Mouse (Mus musculus): Measurements from ENCODE around the gene Sel1l.

The Sel1l gene

GRCm38 (mm10) chr12:91849045-91849467 is at the start of gene Sel1l:
Sel1l (minus strand) TSS chr12:91849157.
- peak; percentile 99 for DNase-seq (ENCODE audit: low spot score)

- no peak for DNase-seq (ENCODE audit: low spot score)
Observed at GRCm38 (mm10) chr12:91892622-91893560, 43.9 kb upstream of the Sel1l start.

- no peak for DNase-seq (ENCODE audit: low spot score)
Observed at GRCm38 (mm10) chr12:91880431-91880830, 31.5 kb upstream of the Sel1l start.

GRCm38 (mm10) chr12:91878912-91879250 is 29.9 kb upstream of the Sel1l start:
- no peak for DNase-seq (ENCODE audit: low spot score)

- no peak for DNase-seq (ENCODE audit: low spot score)
Observed at GRCm38 (mm10) chr12:91878056-91878911, 29.3 kb upstream of the Sel1l start.

GRCm38 (mm10) chr12:91877646-91878045 is 28.7 kb upstream of the Sel1l start:
- DNase-seq (ENCODE audit: low spot score): peak; percentile 75

GRCm38 (mm10) chr12:91870671-91871070 is 21.7 kb upstream of the Sel1l start:
- DNase-seq (ENCODE audit: low spot score): no peak

GRCm38 (mm10) chr12:91869352-91869751 is 20.4 kb upstream of the Sel1l start:
- no peak for DNase-seq (ENCODE audit: low spot score)

- no peak for DNase-seq (ENCODE audit: low spot score)
Observed at GRCm38 (mm10) chr12:91854330-91854729, 5.4 kb upstream of the Sel1l start.

- DNase-seq (ENCODE audit: low spot score): peak; percentile 56
Observed at GRCm38 (mm10) chr12:91848394-91849044, 438 bp downstream of the Sel1l start.

- DNase-seq (ENCODE audit: low spot score): no peak
Observed at GRCm38 (mm10) chr12:91846038-91846437, 2.9 kb downstream of the Sel1l start.

GRCm38 (mm10) chr12:91845393-91845792 is 3.6 kb downstream of the Sel1l start:
- peak; percentile 48 for DNase-seq (ENCODE audit: low spot score)

GRCm38 (mm10) chr12:91844542-91844941 is 4.4 kb downstream of the Sel1l start:
- DNase-seq (ENCODE audit: low spot score): peak; percentile 25

- no peak for DNase-seq (ENCODE audit: low spot score)
Observed at GRCm38 (mm10) chr12:91843888-91844287, 5.1 kb downstream of the Sel1l start.

GRCm38 (mm10) chr12:91841714-91842113 is 7.2 kb downstream of the Sel1l start:
- DNase-seq (ENCODE audit: low spot score): no peak

- DNase-seq (ENCODE audit: low spot score): no peak
Observed at GRCm38 (mm10) chr12:91838261-91838660, 10.7 kb downstream of the Sel1l start.

- DNase-seq (ENCODE audit: low spot score): peak; percentile 32
Observed at GRCm38 (mm10) chr12:91837401-91838065, 11.4 kb downstream of the Sel1l start.

- no peak for DNase-seq (ENCODE audit: low spot score)
Observed at GRCm38 (mm10) chr12:91833939-91834333, 15.0 kb downstream of the Sel1l start.

- DNase-seq (ENCODE audit: low spot score): no peak
Observed at GRCm38 (mm10) chr12:91833237-91833938, 15.6 kb downstream of the Sel1l start.

GRCm38 (mm10) chr12:91831410-91831809 is 17.5 kb downstream of the Sel1l start:
- no peak for DNase-seq (ENCODE audit: low spot score)

GRCm38 (mm10) chr12:91820461-91820860 is 28.5 kb downstream of the Sel1l start:
- no peak for DNase-seq (ENCODE audit: low spot score)

Data from adipocyte (in vitro differentiated cells).